Mouse (Mus musculus): Measurements from ENCODE around the gene Syt1. TPM values are rescaled to one million over a fixed set of nuclear protein-coding genes. Genes with fewer than 3 reads are reported as not detected.

Syt1 gene
- polyA plus RNA-seq, 1 experiment from 2014 or later: 26.6 TPM

- H3K9ac ChIP-seq (ENCODE audit: low read length): no peak overlapping the region
- H3K4me3 ChIP-seq (ENCODE audit: low read depth, low read length): no peak overlapping the region
- no peaks in the 10 kb centered on the region for H3K36me3 ChIP-seq (ENCODE audit: control insufficient read depth, insufficient read depth, low read length)
- H3K4me2 ChIP-seq (ENCODE audit: low read depth): no peak overlapping the region
- no peak for DNase-seq (ENCODE audit: low spot score)
- WGBS: 92% methylated on average over 2 of the region's 2 CpGs
- ATAC-seq (ENCODE audit: insufficient read depth, low FRiP score, low TSS enrichment): no peak; the same call in 1 of the 2 replicates
- no peak overlapping the region for H3K27ac ChIP-seq (ENCODE audit: low read depth, low read length)
- H3K4me1 ChIP-seq (ENCODE audit: control insufficient read depth, insufficient read depth, low read length): no peaks in the 10 kb centered on the region
- no peaks in the 10 kb centered on the region for H3K9me3 ChIP-seq (ENCODE audit: control insufficient read depth, low read length)
- H3K27me3 ChIP-seq (ENCODE audit: control insufficient read depth, insufficient read depth, low read length): no peaks in the 10 kb centered on the region
These were observed 23.5 kb downstream of the Syt1 start for GRCm38 (mm10) chr10:108987250-108987649.

DNA sequence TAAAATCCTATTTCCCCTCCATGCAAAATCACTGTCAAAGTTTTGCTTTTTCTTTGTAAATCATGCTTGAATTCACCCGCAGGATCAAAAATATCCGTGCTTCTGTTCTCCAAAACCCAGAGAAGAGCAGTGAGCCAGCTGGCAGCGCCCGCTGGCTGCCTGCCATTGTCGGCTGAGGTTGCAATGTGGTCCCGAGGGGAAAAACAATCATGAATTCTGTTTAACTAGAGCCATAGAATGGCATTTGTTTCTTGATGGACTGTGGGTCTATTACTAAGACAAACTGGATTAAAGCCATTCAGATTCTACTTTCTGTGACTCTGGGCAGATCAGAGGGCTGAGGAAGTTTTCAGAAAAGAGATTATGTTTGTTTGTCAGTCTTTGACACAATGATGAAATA is 31.1 kb downstream of the Syt1 start:
- Histone ChIP-seq H3K9me3 (ENCODE audit: control insufficient read depth, low read length) (no peaks in the 10 kb centered on the region), H3K4me3 (ENCODE audit: low read depth, low read length) (no peak overlapping the region), H3K9ac (ENCODE audit: low read length) (no peak overlapping the region), H3K4me2 (ENCODE audit: low read depth) (no peak overlapping the region), H3K27ac (ENCODE audit: low read depth, low read length) (no peak overlapping the region), H3K4me1 (ENCODE audit: control insufficient read depth, insufficient read depth, low read length) (no peaks in the 10 kb centered on the region), H3K36me3 (ENCODE audit: control insufficient read depth, insufficient read depth, low read length) (no peaks in the 10 kb centered on the region), H3K27me3 (ENCODE audit: control insufficient read depth, insufficient read depth, low read length) (no peaks in the 10 kb centered on the region)
- no peak for ATAC-seq (ENCODE audit: insufficient read depth, low FRiP score, low TSS enrichment)
- DNase-seq (ENCODE audit: low spot score): no peak
- 77% methylated on average over 6 of the region's 6 CpGs for WGBS

DNA sequence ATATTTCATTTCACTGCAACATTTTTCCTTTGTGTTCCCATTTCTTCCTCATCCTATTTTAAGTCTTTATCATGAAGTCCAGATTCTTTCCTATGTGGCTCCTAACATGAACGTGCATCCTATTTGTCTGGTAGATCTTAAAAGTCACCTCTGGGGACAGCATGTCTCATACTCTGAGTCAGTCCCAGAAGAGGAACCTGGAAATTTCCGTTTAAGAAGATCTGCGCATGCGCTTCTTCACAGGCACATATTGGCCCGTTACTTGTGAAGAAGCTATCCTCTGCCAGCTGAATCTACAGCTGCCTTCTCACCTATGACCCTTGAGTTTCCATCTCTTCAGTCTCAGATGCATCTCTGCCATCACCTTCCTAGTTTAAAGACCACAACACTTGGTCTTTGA is 55.8 kb downstream of the Syt1 start:
- no peak overlapping the region for H3K27ac ChIP-seq (ENCODE audit: low read depth, low read length)
- no peak overlapping the region for H3K4me2 ChIP-seq (ENCODE audit: low read depth)
- no peak overlapping the region for H3K4me3 ChIP-seq (ENCODE audit: low read depth, low read length)
- WGBS: 90% methylated on average over 5 of the region's 5 CpGs
- no peaks in the 10 kb centered on the region for H3K4me1 ChIP-seq (ENCODE audit: control insufficient read depth, insufficient read depth, low read length)
- no peak for ATAC-seq (ENCODE audit: insufficient read depth, low FRiP score, low TSS enrichment)
- no peaks in the 10 kb centered on the region for H3K9me3 ChIP-seq (ENCODE audit: control insufficient read depth, low read length)
- DNase-seq (ENCODE audit: low spot score): no peak
- no peaks in the 10 kb centered on the region for H3K27me3 ChIP-seq (ENCODE audit: control insufficient read depth, insufficient read depth, low read length)
- H3K36me3 ChIP-seq (ENCODE audit: control insufficient read depth, insufficient read depth, low read length): no peaks in the 10 kb centered on the region
- H3K9ac ChIP-seq (ENCODE audit: low read length): no peak overlapping the region

DNA sequence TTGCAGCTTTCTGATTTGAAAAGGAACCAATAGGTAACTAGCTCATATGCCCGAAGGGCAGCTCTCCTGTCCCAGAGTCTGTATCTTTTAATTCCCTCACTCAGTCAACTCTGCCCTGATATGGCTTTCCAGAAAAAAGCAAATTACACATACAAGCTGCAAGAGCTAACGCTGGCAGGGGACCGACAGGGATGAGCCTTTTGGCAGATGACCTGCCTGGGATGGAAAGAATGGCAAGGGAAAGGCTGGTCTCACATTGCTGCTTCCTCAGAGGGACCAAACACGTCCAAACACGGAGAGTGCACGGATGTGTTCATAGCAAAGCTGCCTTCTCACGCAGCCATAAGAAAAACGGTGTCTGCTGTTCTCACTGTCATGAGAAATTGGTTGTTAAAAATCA is 58.6 kb downstream of the Syt1 start:
- H3K36me3 ChIP-seq (ENCODE audit: control insufficient read depth, insufficient read depth, low read length): no peaks in the 10 kb centered on the region
- H3K9ac ChIP-seq (ENCODE audit: low read length): no peak overlapping the region
- no peaks in the 10 kb centered on the region for H3K4me1 ChIP-seq (ENCODE audit: control insufficient read depth, insufficient read depth, low read length)
- H3K4me3 ChIP-seq (ENCODE audit: low read depth, low read length): no peak overlapping the region
- DNase-seq (ENCODE audit: low spot score) (no peak), ATAC-seq (ENCODE audit: insufficient read depth, low FRiP score, low TSS enrichment) (no peak)
- 87% methylated on average over 8 of the region's 8 CpGs for WGBS
- no peaks in the 10 kb centered on the region for H3K9me3 ChIP-seq (ENCODE audit: control insufficient read depth, low read length)
- H3K4me2 ChIP-seq (ENCODE audit: low read depth): no peak overlapping the region
- H3K27me3 ChIP-seq (ENCODE audit: control insufficient read depth, insufficient read depth, low read length): no peaks in the 10 kb centered on the region
- H3K27ac ChIP-seq (ENCODE audit: low read depth, low read length): no peak overlapping the region

DNA sequence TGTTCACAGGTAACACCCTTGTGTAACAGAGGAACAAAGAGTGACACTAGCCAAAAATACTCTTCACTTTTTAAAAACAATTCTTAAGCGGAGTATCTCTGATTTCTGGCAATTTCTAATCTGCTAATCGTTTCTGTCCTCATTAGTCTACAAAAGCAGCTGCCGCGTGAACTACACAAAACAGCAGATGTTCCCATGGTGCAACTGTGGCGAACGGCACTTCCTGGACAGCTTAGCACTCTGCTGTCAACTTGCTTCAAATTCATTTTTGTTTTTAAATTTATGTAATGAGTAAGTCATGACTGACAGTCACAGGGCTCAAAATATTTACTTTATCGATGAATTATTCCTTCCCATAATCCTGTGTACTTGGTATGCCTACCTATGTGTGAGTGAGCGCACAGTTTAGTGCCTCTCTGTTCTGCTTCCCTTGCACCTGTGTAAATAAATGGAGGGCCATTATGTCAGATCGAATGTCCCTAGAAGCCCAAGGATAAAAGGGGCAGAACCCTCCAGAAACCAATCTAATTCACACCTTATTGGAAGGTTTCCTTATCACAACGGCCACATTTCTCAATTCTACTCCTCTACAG is 73.8 kb downstream of the Syt1 start:
- H3K9ac ChIP-seq (ENCODE audit: low read length): no peak overlapping the region
- H3K4me2 ChIP-seq (ENCODE audit: low read depth): no peak overlapping the region
- H3K27me3 ChIP-seq (ENCODE audit: control insufficient read depth, insufficient read depth, low read length): no peaks in the 10 kb centered on the region
- no peaks in the 10 kb centered on the region for H3K4me1 ChIP-seq (ENCODE audit: control insufficient read depth, insufficient read depth, low read length)
- no peak for ATAC-seq (ENCODE audit: insufficient read depth, low FRiP score, low TSS enrichment)
- H3K36me3 ChIP-seq (ENCODE audit: control insufficient read depth, insufficient read depth, low read length): no peaks in the 10 kb centered on the region
- DNase-seq (ENCODE audit: low spot score): no peak
- 71% methylated on average over 10 of the region's 10 CpGs for WGBS
- no peaks in the 10 kb centered on the region for H3K9me3 ChIP-seq (ENCODE audit: control insufficient read depth, low read length)
- no peak overlapping the region for H3K4me3 ChIP-seq (ENCODE audit: low read depth, low read length)
- no peak overlapping the region for H3K27ac ChIP-seq (ENCODE audit: low read depth, low read length)

DNA sequence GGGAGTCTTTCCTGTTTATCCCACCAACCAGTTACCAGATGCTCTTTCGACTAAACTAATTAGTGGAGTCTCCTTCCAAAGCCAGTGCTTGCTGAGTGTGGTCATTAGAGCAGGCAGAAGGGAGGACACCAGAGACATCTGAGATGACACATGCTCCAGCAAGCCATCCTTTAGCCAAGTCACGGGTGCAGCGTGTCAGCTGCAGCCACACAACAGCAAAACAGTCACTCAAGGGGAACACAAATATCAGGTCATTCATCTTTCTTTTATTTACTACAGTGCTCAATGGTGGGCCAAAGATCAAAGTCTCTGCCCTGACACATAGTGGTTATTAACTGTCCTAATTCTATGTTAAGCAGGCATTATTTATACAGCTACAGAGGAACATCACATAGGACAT is 80.5 kb downstream of the Syt1 start:
- Histone ChIP-seq H3K27me3 (ENCODE audit: control insufficient read depth, insufficient read depth, low read length) (no peaks in the 10 kb centered on the region), H3K27ac (ENCODE audit: low read depth, low read length) (no peak overlapping the region), H3K4me1 (ENCODE audit: control insufficient read depth, insufficient read depth, low read length) (no peaks in the 10 kb centered on the region), H3K36me3 (ENCODE audit: control insufficient read depth, insufficient read depth, low read length) (no peaks in the 10 kb centered on the region), H3K9ac (ENCODE audit: low read length) (no peak overlapping the region), H3K4me3 (ENCODE audit: low read depth, low read length) (no peak overlapping the region), H3K9me3 (ENCODE audit: control insufficient read depth, low read length) (no peaks in the 10 kb centered on the region), H3K4me2 (ENCODE audit: low read depth) (no peak overlapping the region)
- no peak for DNase-seq (ENCODE audit: low spot score)
- ATAC-seq (ENCODE audit: insufficient read depth, low FRiP score, low TSS enrichment): no peak
- WGBS: 70% methylated on average over 3 of the region's 3 CpGs

GRCm38 (mm10) chr10:108929676-108930075 is 81.1 kb downstream of the Syt1 start:
- H3K9ac ChIP-seq (ENCODE audit: low read length): no peak overlapping the region
- H3K36me3 ChIP-seq (ENCODE audit: control insufficient read depth, insufficient read depth, low read length): no peaks in the 10 kb centered on the region
- no peak overlapping the region for H3K4me3 ChIP-seq (ENCODE audit: low read depth, low read length)
- no peak for DNase-seq (ENCODE audit: low spot score)
- WGBS: 72% methylated on average over 6 of the region's 6 CpGs
- H3K27ac ChIP-seq (ENCODE audit: low read depth, low read length): no peak overlapping the region
- no peaks in the 10 kb centered on the region for H3K9me3 ChIP-seq (ENCODE audit: control insufficient read depth, low read length)
- peak; percentile 62 for ATAC-seq (ENCODE audit: insufficient read depth, low FRiP score, low TSS enrichment)
- no peaks in the 10 kb centered on the region for H3K4me1 ChIP-seq (ENCODE audit: control insufficient read depth, insufficient read depth, low read length)
- no peaks in the 10 kb centered on the region for H3K27me3 ChIP-seq (ENCODE audit: control insufficient read depth, insufficient read depth, low read length)
- no peak overlapping the region for H3K4me2 ChIP-seq (ENCODE audit: low read depth)

DNA sequence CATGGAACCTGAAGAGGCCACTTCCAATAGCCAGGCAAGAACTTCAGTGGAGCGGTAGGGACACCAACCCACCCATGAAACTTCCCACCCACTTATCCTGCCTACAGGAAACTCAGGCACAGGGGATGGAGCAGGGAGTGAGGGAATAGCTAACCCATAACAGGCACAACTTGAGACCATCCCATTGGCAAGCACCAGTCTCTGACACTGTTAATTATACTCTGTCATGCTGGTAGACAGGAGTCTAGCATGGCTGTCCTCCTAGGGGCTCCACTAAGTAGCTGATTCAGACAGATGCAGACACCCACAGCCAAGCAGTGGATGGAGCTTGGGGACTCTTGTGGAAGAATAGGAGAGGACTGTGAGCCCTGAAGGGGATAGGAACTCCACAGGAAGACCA is 105.5 kb downstream of the Syt1 start:
- WGBS: 100% methylated on average over 1 of the region's 1 CpGs
- no peak overlapping the region for H3K4me3 ChIP-seq (ENCODE audit: low read depth, low read length)
- H3K27me3 ChIP-seq (ENCODE audit: control insufficient read depth, insufficient read depth, low read length): no peaks in the 10 kb centered on the region

DNA sequence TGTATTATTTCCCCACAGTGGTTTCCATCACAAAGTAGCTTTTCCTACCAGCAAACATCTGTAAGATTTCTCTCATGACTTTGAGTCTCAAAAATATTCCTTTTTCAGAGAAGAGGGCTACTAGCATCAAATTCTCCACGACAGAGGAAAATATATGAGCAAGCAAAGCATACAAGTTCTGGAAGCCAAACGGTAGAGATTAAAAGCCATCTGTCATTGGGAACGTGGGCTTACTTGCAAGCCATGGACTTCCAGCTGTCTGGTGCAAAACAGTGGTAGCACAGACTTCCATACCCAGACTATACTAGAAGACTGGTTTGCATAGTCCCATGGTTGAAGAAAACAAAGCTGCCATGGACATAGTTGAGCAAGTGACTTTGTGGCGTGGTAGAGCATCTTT is 106.4 kb downstream of the Syt1 start:
- H3K9me3 ChIP-seq (ENCODE audit: control insufficient read depth, low read length): no peaks in the 10 kb centered on the region
- no peaks in the 10 kb centered on the region for H3K36me3 ChIP-seq (ENCODE audit: control insufficient read depth, insufficient read depth, low read length)
- no peak overlapping the region for H3K9ac ChIP-seq (ENCODE audit: low read length)
- no peak overlapping the region for H3K4me3 ChIP-seq (ENCODE audit: low read depth, low read length)
- H3K4me1 ChIP-seq (ENCODE audit: control insufficient read depth, insufficient read depth, low read length): no peaks in the 10 kb centered on the region
- no peaks in the 10 kb centered on the region for H3K27me3 ChIP-seq (ENCODE audit: control insufficient read depth, insufficient read depth, low read length)
- no peak overlapping the region for H3K27ac ChIP-seq (ENCODE audit: low read depth, low read length)
- DNase-seq (ENCODE audit: low spot score) (no peak), ATAC-seq (ENCODE audit: insufficient read depth, low FRiP score, low TSS enrichment) (no peak)
- 73% methylated on average over 4 of the region's 4 CpGs for WGBS
- no peak overlapping the region for H3K4me2 ChIP-seq (ENCODE audit: low read depth)

More for the DNA sequence above, 105.5 kb downstream of the Syt1 start:
- no peaks in the 10 kb centered on the region for H3K9me3 ChIP-seq (ENCODE audit: control insufficient read depth, low read length)
- no peak overlapping the region for H3K9ac ChIP-seq (ENCODE audit: low read length)
- ATAC-seq (ENCODE audit: insufficient read depth, low FRiP score, low TSS enrichment): no peak
- DNase-seq (ENCODE audit: low spot score): no peak
- H3K27ac ChIP-seq (ENCODE audit: low read depth, low read length): no peak overlapping the region
- H3K4me2 ChIP-seq (ENCODE audit: low read depth): no peak overlapping the region
- H3K36me3 ChIP-seq (ENCODE audit: control insufficient read depth, insufficient read depth, low read length): no peaks in the 10 kb centered on the region
- no peaks in the 10 kb centered on the region for H3K4me1 ChIP-seq (ENCODE audit: control insufficient read depth, insufficient read depth, low read length)
